Mouse (Mus musculus) stomach, postnatal 0 days (tissue): ENCODE data around the gene Gm20820. TPM values are rescaled to one million over a fixed set of nuclear protein-coding genes. Genes with fewer than 3 reads are reported as not detected.
"Not testable (repeated sequence)": the region's sequence is repeated elsewhere in the genome, so short reads cannot be mapped to it uniquely, and the experiment has no call there.

ENCODE experiments used
- ATAC-seq: fragments of 200-750 bp; cut with Nextera tagmentation; 2 replicates; pipeline ENCODE4 v1.8.0; 2017; ENCODE audit not compliant: low FRiP score, low TSS enrichment
- DNase-seq: peaks from one replicate; pipeline ENCODE4 v3.0.0-alpha.2; 2016; ENCODE audit warnings: low spot score
- H3K27ac ChIP-seq: fragments of 300-500 bp; sonication (generic); replicated peaks from 2 replicates; pipeline ENCODE4 v1.5.1; 2014; ENCODE audit warnings: mild to moderate bottlenecking, control low read depth
- H3K27me3 ChIP-seq: fragments of 300-500 bp; sonication (generic); 2 replicates; pipeline ENCODE4 v1.6.1; 2014; ENCODE audit warnings: low read length; ENCODE audit not compliant: control insufficient read depth, insufficient read depth
- H3K36me3 ChIP-seq: fragments of 300-500 bp; sonication (generic); 2 replicates; pipeline ENCODE4 v1.6.1; 2014; ENCODE audit warnings: low read length, mixed read lengths; ENCODE audit not compliant: control insufficient read depth, insufficient read depth
- H3K4me1 ChIP-seq: fragments of 300-500 bp; sonication (generic); replicated peaks from 2 replicates; pipeline ENCODE4 v1.6.1; 2014; ENCODE audit warnings: antibody characterized with exemption; ENCODE audit not compliant: control insufficient read depth, insufficient read depth
- H3K4me2 ChIP-seq: fragments of 300-500 bp; sonication (generic); replicated peaks from 2 replicates; pipeline ENCODE4 v1.6.1; 2014; ENCODE audit warnings: low read depth, mild to moderate bottlenecking, control low read depth, moderate library complexity
- H3K4me3 ChIP-seq: fragments of 300-500 bp; sonication (generic); 2 replicates; pipeline ENCODE4 v1.5.1; 2014; ENCODE audit warnings: low read depth, low read length, control low read depth
- H3K9ac ChIP-seq: fragments of 300-500 bp; sonication (generic); 2 replicates; pipeline ENCODE4 v1.6.1; 2014; ENCODE audit warnings: mild to moderate bottlenecking, low read length, control low read depth, mixed read lengths
- H3K9me3 ChIP-seq: fragments of 300-500 bp; sonication (generic); 2 replicates; pipeline ENCODE4 v1.6.1; 2016; ENCODE audit warnings: low read length; ENCODE audit not compliant: control insufficient read depth
- WGBS: fragments of 180-500 bp; shearing (Covaris S2); extraction: QIAGEN DNeasy Blood & Tissue Kit; methylation state at CpG from one replicate; pipeline ENCODE4 v1.1.7; 2014; 5-methylcytosine and 5-hydroxymethylcytosine counted together
- polyA plus RNA-seq: library from polyadenylated mRNA; unstranded; fragments of >200 nt; fragmentation: Nextera tagmentation; extraction: Ambion mirVana; gene quantifications from 2 replicates; pipeline ENCODE4 v1.2.1, GENCODE M21; 2015

The Gm20820 gene
- not detected in 2 replicates for polyA plus RNA-seq

GRCm38 (mm10) chrY:86061472-86061871, at the start of gene Gm20820:
Gene Gm20820 (plus strand): TSS chrY:86061772.
- not testable (repeated sequence) for H3K4me3 ChIP-seq, H3K9ac ChIP-seq, ATAC-seq, H3K27me3 ChIP-seq, H3K4me2 ChIP-seq, H3K27ac ChIP-seq, H3K4me1 ChIP-seq, DNase-seq, H3K9me3 ChIP-seq, H3K36me3 ChIP-seq
- WGBS: no CpG with 5 or more reads among the region's 6 CpGs
